Mouse (Mus musculus) midbrain, embryonic 10.5 days (tissue): Measurements from ENCODE around the gene Grk6. TPM values are rescaled to one million over a fixed set of nuclear protein-coding genes. Genes with fewer than 3 reads are reported as not detected.
A peak's percentile ranks its signal among the peaks of the same experiment; 100 is the strongest.

Source experiments
- DNase-seq: peaks from one replicate; pipeline ENCODE4 v3.0.0-alpha.2; 2017; ENCODE audit warnings: low spot score
- H3K27ac ChIP-seq: fragments of 300-500 bp; sonication (generic); replicated peaks from 2 replicates; pipeline ENCODE4 v1.5.1; 2016; ENCODE audit warnings: mild to moderate bottlenecking
- H3K27me3 ChIP-seq: fragments of 300-500 bp; sonication (generic); 2 replicates; pipeline ENCODE4 v1.6.1; 2016; ENCODE audit warnings: low read depth, mild to moderate bottlenecking; ENCODE audit not compliant: poor library complexity, severe bottlenecking
- H3K36me3 ChIP-seq: fragments of 300-500 bp; sonication (generic); 2 replicates; pipeline ENCODE4 v1.6.1; 2016; ENCODE audit warnings: mild to moderate bottlenecking, moderate library complexity
- H3K4me1 ChIP-seq: fragments of 300-500 bp; sonication (generic); 2 replicates; pipeline ENCODE4 v1.6.1; 2016
- H3K4me3 ChIP-seq: fragments of 300-500 bp; sonication (generic); 2 replicates; pipeline ENCODE4 v1.5.1; 2016; ENCODE audit warnings: mild to moderate bottlenecking, moderate library complexity
- H3K9me3 ChIP-seq: fragments of 300-500 bp; sonication (generic); replicated peaks from 2 replicates; pipeline ENCODE4 v1.6.1; 2016; ENCODE audit warnings: mild to moderate bottlenecking
- WGBS: fragments of 180-500 bp; shearing (Covaris S2); methylation state at CpG from one replicate; pipeline ENCODE4 v1.1.7; 2016; 5-methylcytosine and 5-hydroxymethylcytosine counted together
- polyA plus RNA-seq: library from polyadenylated mRNA; unstranded; fragments of >200 nt; fragmentation: Nextera tagmentation; extraction: Ambion mirVana; gene quantifications from 2 replicates; pipeline ENCODE4 v1.2.1, GENCODE M21; 2016

Gene Grk6
- polyA plus RNA-seq, 1 experiment from 2014 or later: 41.8 TPM

DNA sequence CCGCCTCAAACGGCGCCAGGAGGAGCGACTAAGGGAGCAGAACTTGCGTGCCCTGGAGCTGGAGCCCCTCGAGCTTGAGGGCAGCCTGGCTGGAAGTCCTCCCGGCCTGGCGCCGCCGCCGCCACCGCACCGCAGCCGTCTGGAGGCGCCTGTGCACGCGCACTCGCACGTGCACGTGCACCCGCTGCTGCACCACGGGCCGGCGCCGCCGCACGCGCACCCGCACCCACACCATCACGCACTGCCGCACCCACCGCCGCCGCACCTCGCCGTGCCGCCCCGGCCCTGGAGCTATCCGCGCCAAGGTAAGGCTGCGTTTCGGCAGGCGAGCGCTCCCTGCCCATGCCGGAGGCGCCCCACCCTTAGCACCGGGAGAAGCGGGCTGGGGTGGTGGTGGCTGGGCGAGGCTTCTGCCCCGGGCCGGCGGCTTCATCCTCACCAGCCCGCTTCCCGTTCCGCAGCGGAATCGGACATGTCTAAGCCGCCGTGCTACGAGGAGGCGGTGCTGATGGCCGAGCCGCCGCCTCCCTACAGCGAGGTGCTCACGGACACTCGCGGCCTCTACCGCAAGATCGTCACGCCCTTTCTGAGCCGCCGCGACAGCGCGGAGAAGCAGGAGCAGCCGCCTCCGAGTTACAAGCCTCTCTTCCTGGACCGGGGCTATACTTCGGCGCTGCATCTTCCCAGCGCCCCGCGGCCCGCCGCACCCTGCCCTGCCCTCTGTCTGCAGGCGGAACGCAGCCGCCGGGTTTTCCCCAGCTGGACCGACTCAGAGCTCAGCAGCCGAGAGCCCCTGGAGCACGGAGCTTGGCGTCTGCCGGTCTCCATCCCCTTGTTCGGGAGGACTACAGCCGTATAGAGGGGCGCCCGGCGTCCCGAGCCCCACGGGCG lies 27.5 kb downstream of the Grk6 start:
- DNase-seq: peak; percentile 77
- peaks cover 98% of the 10 kb centered on the region for H3K4me1 ChIP-seq

DNA sequence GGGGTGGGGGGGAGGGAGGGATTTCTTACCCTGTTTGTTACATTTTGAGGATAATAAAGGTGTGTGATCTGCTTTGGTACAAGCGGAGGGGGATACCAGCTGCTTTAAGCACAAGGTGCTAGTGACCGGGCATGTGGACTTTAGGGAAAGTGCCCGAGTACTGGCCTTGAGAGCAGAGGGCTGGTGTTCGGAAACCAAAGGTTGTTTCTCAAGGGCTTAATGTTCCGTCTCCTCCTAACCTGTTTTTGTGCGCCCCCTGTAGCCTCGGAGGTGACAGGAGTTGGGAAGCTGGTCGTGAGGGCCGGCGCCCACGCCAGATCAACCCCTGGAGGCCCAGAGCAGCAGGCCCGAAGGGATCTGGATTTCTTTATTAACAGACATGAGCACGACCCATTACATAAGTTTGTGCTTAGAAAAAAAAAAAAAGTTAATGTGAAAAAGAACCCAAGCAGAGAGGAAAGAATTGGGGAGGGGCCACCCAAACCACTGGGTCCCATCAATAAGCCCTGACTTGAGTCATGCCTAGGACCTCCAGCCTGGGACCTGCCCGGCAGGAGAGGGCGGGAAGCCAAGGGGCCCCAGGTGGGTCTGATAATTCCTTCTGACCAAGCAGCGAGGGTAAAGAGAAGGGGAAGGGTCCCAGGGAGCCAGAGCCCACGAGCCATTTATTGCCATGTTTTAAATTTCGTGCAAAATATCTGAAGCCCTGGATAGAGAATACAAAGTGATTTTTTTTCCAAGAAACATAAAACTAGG lies 28.4 kb downstream of the Grk6 start:
- H3K4me1 ChIP-seq: peaks cover 96% of the 10 kb centered on the region
- H3K36me3 ChIP-seq: peaks cover 52% of the 10 kb centered on the region
- peaks cover 16% of the 10 kb centered on the region for H3K27me3 ChIP-seq
- H3K4me3 ChIP-seq: peak overlapping the region; percentile 78
- H3K27ac ChIP-seq: peak overlapping the region; percentile 90
- peak; percentile 62 for DNase-seq
- H3K9me3 ChIP-seq: no peaks in the 10 kb centered on the region
- 17% methylated on average over 18 of the region's 18 CpGs for WGBS

More for the DNA sequence above, 27.5 kb downstream of the Grk6 start:
- WGBS: under 1% methylated on average over 103 of the region's 103 CpGs
- Histone ChIP-seq H3K27me3 (peaks cover 16% of the 10 kb centered on the region), H3K4me3 (peak overlapping the region; percentile 78), H3K9me3 (no peaks in the 10 kb centered on the region), H3K36me3 (peaks cover 43% of the 10 kb centered on the region), H3K27ac (peak overlapping the region; percentile 90)

DNA sequence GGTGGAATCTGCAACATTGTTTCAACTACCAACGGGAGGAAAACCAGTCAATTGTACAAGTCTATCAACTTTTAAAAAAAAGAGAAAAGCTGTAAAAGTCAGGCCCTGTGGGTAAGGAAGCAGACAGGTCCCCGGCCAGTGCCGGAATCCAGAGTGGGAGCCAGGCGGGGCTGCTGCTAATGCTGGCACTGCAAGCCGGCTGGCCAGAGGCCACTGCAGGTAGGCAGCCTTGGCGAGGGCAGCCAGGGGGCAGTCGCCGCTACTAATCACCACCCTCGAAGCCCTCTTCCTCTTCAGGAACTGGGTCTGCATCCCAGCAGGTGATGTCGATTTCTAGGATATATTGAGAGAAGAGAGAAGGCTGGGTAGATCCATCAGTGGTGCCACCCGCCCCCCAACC lies 29.1 kb downstream of the Grk6 start:
- DNase-seq: peak; percentile 29
- peak overlapping the region; percentile 31 for H3K4me3 ChIP-seq
- peaks cover 89% of the 10 kb centered on the region for H3K4me1 ChIP-seq
- WGBS: 67% methylated on average over 11 of the region's 11 CpGs
- peaks cover 16% of the 10 kb centered on the region for H3K27me3 ChIP-seq
- no peaks in the 10 kb centered on the region for H3K9me3 ChIP-seq
- peaks cover 59% of the 10 kb centered on the region for H3K36me3 ChIP-seq
- H3K27ac ChIP-seq: peak overlapping the region; percentile 60

DNA sequence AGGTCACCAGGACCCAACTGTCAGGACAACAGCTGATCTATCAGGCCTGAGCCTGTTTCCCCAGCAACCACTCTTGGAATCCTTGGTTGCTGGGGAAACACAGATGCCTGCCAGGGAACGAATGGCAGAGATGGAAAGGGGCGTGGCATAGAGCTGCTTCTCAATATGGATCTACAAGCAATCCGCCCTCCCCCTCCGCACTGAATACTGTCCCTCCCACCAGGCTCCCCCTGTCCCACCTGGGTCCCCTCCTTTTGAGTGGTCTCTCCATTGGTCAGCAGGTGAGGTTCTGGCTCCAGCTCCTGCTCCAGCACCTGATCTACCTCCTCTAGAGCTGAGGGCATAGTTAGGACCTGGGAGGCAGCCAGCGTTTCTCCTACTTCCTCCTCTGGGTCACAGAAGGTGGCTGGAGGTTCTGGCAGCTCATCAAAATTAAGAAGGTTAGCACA lies 29.8 kb downstream of the Grk6 start:
- peaks cover 14% of the 10 kb centered on the region for H3K27me3 ChIP-seq
- peak; percentile 80 for DNase-seq
- no peaks in the 10 kb centered on the region for H3K9me3 ChIP-seq
- peak overlapping the region; percentile 78 for H3K27ac ChIP-seq
- WGBS: 23% methylated on average over 5 of the region's 5 CpGs
- H3K36me3 ChIP-seq: peaks cover 65% of the 10 kb centered on the region
- peaks cover 82% of the 10 kb centered on the region for H3K4me1 ChIP-seq
- H3K4me3 ChIP-seq: peak overlapping the region; percentile 31

DNA sequence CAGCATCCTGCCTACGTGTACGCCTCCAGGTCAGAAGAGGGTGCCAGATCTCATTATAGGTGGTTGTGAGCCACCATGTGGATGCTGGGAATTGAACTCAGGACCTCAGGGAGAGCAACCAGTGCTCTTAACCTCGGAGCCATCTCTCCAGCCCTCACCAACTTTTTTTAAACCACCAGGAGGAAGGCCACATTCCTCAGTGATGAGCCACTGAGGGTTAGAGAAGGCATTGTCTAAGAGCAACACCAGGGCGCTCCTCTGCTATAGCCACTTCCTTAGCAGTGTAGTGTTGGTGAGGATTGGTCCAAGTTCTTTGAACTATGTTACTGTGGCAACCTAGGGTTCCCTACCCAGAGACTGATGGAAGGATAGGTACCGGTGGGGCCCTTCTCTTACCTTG lies 30.9 kb downstream of the Grk6 start:
- WGBS: 88% methylated on average over 5 of the region's 5 CpGs
- Histone ChIP-seq H3K27me3 (peaks cover 6% of the 10 kb centered on the region; the same call in 1 of the 2 replicates), H3K36me3 (peaks cover 76% of the 10 kb centered on the region), H3K4me3 (no peak overlapping the region), H3K9me3 (no peaks in the 10 kb centered on the region), H3K27ac (no peak overlapping the region), H3K4me1 (peaks cover 71% of the 10 kb centered on the region)
- DNase-seq: no peak

DNA sequence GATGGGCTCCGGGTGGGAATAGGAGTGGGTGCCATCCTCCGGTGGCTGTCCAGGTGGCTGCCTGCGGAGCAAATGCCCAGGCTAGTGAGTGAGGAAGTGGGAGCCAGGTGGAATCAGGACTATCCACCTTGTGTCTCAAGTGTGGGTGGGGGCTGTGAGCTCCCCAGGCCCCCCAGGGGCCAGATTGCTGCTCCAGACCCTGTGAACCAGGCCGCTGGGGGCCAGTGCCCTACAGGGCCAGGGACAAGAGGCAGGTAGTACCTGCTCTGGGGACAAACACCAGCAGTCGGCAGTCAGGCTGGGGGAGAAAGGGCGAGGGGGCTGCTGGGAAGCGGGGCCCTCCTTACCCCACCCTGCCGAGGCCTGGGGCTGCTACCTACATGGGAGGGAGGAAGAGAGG lies 31.4 kb downstream of the Grk6 start:
- WGBS: 90% methylated on average over 8 of the region's 8 CpGs

DNA sequence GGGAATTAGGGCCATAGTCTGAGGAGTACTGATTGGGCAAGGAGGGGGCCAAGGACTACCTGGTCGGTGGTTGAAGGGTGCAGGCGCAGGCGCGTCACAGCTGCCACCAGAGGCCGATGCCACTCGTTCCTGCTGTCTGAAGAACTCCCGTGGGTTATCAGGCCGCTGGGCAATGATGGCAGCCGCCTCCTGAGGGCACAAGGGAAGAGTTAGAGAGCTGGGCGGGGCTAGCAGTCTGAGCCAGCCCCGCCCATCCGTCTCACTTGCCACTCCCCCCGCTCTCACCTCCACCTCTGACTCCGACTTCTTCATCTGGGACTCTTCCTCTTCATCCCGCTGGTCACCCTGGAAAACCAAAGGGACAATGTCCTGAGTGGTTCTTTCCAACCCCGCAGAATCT lies 32.6 kb downstream of the Grk6 start:
- Histone ChIP-seq H3K27me3 (peaks cover 6% of the 10 kb centered on the region; the same call in 1 of the 2 replicates), H3K9me3 (no peaks in the 10 kb centered on the region), H3K4me3 (no peak overlapping the region), H3K27ac (no peak overlapping the region), H3K4me1 (peaks cover 58% of the 10 kb centered on the region), H3K36me3 (peaks cover 94% of the 10 kb centered on the region)
- 77% methylated on average over 16 of the region's 16 CpGs for WGBS
- DNase-seq: no peak

More for the DNA sequence above, 31.4 kb downstream of the Grk6 start:
- Histone ChIP-seq H3K9me3 (no peaks in the 10 kb centered on the region), H3K4me1 (peaks cover 66% of the 10 kb centered on the region), H3K36me3 (peaks cover 81% of the 10 kb centered on the region), H3K4me3 (peak overlapping the region; percentile 11; the same call in 1 of the 2 replicates), H3K27me3 (peaks cover 6% of the 10 kb centered on the region; the same call in 1 of the 2 replicates), H3K27ac (peak overlapping the region; percentile 65; the same call in 1 of the 2 replicates)
- no peak for DNase-seq

DNA sequence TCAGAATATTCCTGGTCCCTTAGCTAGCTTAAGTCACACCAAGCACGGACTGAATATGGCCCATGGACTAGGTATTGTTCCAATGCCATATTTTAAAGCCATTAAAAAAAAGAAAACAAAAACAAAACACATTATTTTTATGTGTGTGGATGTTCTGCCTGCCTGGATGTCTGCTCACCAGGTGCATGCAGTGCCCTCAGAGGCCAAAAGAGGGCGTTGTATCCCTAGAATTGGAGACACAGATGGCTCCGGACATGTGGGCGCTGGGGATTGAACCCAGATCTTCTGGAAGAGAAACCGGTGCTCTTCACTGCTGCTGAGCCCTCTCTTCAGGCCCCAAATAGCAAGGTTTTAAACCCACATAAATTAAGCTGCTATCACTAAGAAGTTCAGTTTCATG lies 33.2 kb downstream of the Grk6 start:
- Histone ChIP-seq H3K4me3 (no peak overlapping the region), H3K9me3 (no peaks in the 10 kb centered on the region), H3K4me1 (peaks cover 58% of the 10 kb centered on the region), H3K27me3 (peaks cover 6% of the 10 kb centered on the region; the same call in 1 of the 2 replicates), H3K36me3 (peaks cover 99% of the 10 kb centered on the region), H3K27ac (no peak overlapping the region)
- DNase-seq: peak; percentile 52
- WGBS: 47% methylated on average over 5 of the region's 5 CpGs

DNA sequence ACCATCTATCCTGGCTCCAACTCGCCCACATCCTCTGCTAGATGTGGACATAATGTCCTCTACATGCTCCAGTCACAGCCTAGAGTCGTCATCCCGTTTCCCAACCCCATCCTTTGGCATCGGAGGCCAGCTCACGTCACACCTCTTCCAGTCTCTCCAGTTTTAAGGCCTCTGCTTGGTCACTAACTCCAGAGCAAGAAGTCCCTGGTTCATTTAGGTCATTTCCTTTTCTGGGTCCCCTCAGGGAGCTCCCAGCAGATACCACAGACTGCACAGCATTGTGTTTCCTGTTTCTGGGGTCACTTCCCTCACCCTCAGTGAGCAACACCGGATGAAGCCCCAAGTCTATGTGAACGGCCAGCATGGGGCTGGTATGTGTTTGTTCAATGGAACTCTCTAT lies 34.1 kb downstream of the Grk6 start:
- Histone ChIP-seq H3K4me3 (no peak overlapping the region), H3K27me3 (peaks cover under 1% of the 10 kb centered on the region; the same call in 1 of the 2 replicates), H3K4me1 (peaks cover 58% of the 10 kb centered on the region), H3K36me3 (peaks cover 95% of the 10 kb centered on the region), H3K27ac (no peak overlapping the region; the same call in 1 of the 2 replicates), H3K9me3 (no peaks in the 10 kb centered on the region)
- 82% methylated on average over 7 of the region's 7 CpGs for WGBS
- DNase-seq: no peak

DNA sequence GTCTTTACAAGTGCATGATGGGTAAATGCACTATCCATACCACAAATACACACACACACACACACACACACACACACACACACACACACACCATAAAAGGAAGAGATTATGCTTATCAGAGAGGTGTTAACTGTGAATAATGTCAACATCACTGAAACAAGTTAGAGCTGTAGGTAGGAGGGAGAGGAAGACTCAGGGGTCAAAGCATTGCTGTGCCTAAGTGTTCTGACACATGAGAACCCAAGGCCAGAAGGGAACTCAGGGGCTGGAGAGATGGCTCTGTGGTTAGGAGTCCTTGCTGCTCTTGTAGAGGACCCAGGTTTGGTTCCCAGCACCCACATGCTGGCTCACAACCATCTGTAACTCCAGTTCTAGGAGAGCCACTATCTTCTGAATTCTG lies 35.1 kb downstream of the Grk6 start:
- Histone ChIP-seq H3K4me1 (peaks cover 58% of the 10 kb centered on the region), H3K4me3 (no peak overlapping the region), H3K36me3 (peaks cover 87% of the 10 kb centered on the region), H3K27ac (no peak overlapping the region), H3K27me3 (no peaks in the 10 kb centered on the region), H3K9me3 (no peaks in the 10 kb centered on the region)
- DNase-seq: no peak

DNA sequence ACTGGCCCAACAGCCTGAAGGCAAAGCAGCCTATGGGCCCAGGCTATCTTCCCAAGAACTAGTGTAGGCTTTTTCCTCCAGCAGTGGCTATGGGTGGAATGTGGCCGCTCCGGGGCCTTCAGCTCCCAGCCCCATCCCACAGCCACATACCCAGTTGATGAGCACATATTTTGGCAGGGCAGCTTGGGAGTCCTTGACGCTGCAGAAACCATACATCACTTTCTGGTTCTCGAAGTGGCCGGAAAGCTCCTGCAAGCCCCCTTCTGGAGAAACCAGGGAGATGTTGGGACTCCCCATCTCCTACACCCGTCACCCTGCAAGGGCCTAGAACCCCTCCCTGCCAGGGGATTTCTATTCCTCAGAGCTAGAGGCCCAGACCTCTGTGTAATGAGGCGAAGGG lies 37.7 kb downstream of the Grk6 start:
- no peak overlapping the region for H3K4me3 ChIP-seq
- peaks cover 75% of the 10 kb centered on the region for H3K36me3 ChIP-seq
- peaks cover 55% of the 10 kb centered on the region for H3K4me1 ChIP-seq
- no peak overlapping the region for H3K27ac ChIP-seq
- 90% methylated on average over 7 of the region's 7 CpGs for WGBS
- no peak for DNase-seq
- no peaks in the 10 kb centered on the region for H3K9me3 ChIP-seq
- H3K27me3 ChIP-seq: no peaks in the 10 kb centered on the region

DNA sequence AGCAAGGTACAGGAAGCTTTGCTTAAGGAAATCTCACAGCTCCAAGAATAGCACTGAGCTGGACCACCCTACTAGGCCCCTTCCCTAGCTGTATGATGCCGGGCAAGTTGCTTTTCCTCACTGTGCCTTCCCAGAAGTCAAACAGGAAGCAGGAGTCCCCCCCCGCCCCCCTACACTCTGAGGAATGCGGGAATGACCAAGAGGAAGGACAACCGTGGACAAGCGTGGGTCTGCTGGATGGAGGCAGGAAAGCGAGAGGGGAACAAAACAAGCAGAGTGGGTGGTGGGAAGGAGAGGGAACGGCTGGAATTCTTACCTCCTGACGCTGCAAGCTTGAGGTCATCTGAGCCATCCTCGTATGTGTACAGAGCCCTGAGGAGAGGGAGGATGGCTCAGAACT lies 38.2 kb downstream of the Grk6 start:
- Histone ChIP-seq H3K9me3 (no peaks in the 10 kb centered on the region), H3K4me1 (peaks cover 56% of the 10 kb centered on the region), H3K27ac (peak overlapping the region; percentile 97), H3K4me3 (peak overlapping the region; percentile 69), H3K27me3 (no peaks in the 10 kb centered on the region), H3K36me3 (peaks cover 69% of the 10 kb centered on the region)
- WGBS: 60% methylated on average over 9 of the region's 9 CpGs
- no peak for DNase-seq
